Mouse (Mus musculus): ENCODE data around the gene Gm5065.

Gm5065 gene

GRCm38 (mm10) chr7:5350237-5350636, at the start of gene Gm5065:
TSS of gene Gm5065 (plus strand) at chr7:5350537.
- DNase-seq (ENCODE audit: extremely low read depth, low read depth): no peak

- DNase-seq (ENCODE audit: extremely low read depth, low read depth): no peak
These were observed 22.8 kb upstream of the Gm5065 start for GRCm38 (mm10) chr7:5327511-5327910.

DNA sequence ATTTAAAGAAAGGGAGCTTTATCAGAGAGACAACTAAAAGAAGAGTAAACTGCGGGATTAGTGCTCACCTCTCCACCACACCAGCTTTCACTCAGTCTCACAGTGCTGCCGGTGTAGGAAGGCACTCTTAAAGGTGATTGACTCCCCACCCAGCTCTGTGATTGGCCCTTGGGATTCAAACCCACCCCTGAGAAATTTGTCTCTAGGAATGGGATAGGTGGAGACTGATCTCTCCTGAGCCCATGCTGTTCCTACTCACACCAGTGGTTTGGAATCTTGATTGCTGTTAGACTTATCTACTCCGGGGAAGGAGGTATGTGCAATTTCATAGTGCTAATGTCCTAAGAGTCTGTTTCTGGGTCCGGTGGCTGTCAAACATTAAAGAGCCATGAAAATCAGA, 598 bp downstream of the Gm5065 start, which contains the start of gene Nlrp2:
Gene Nlrp2, minus strand, starts transcription at position 101 of the 400 bp plus-strand sequence.
- DNase-seq (ENCODE audit: extremely low read depth, low read depth): no peak

GRCm38 (mm10) chr7:5363599-5363998, 13.3 kb downstream of the Gm5065 start:
- DNase-seq (ENCODE audit: extremely low read depth, low read depth): no peak

- DNase-seq (ENCODE audit: extremely low read depth, low read depth): no peak
These were observed 16.4 kb downstream of the Gm5065 start for GRCm38 (mm10) chr7:5366724-5367123.

DNA sequence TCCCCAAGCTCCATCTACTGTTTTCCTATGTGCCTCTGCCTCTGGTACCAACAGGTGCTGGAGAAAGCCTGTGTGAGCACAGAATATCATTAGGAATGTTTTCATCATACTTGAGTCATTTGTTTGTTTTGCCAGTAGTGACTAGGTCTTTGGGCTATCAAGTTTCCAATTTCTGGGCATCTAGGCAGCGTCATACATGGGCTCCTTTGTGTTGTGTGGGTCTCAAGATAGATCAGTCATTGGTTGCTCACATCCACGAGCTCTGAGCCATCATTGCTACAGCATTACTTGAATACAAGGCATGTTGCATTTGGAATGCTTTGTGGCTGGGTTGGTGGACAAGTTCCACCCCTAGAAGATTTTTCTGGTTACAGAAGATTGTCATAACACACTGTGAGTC, 55.9 kb downstream of the Gm5065 start:
- no peak for DNase-seq (ENCODE audit: extremely low read depth, low read depth)
